Mouse (Mus musculus): ENCODE results near the gene Gm20662. TPM values are rescaled to one million over a fixed set of nuclear protein-coding genes. Genes with fewer than 3 reads are reported as not detected.
A peak's percentile ranks its signal among the peaks of the same experiment; 100 is the strongest.
"Not testable (repeated sequence)": the region's sequence is repeated elsewhere in the genome, so short reads cannot be mapped to it uniquely, and the experiment has no call there.

Gm20662 gene
- total RNA-seq, 2 experiments from 2014 or later, result 5.3 TPM; not detected in 1

GRCm38 (mm10) chr9:108002778-108003530 is 6.8 kb downstream of the Gm20662 start:
- 0 out of 2 replicates have a peak, but pooled peaks have one; percentile 0 for ATAC-seq (replicated peaks; ENCODE audit: poor library complexity, severe bottlenecking)

- no peak for ATAC-seq (replicated peaks; ENCODE audit: poor library complexity, severe bottlenecking)
Measured at GRCm38 (mm10) chr9:108003531-108003890, 7.4 kb downstream of the Gm20662 start.

- no peak for ATAC-seq (replicated peaks; ENCODE audit: poor library complexity, severe bottlenecking)
Measured at GRCm38 (mm10) chr9:108008041-108008440, 11.9 kb downstream of the Gm20662 start.

GRCm38 (mm10) chr9:108010385-108010784 is 14.2 kb downstream of the Gm20662 start:
- no peak for ATAC-seq (replicated peaks; ENCODE audit: poor library complexity, severe bottlenecking)

GRCm38 (mm10) chr9:108013577-108013976 is 17.4 kb downstream of the Gm20662 start:
- not testable (repeated sequence) for ATAC-seq (replicated peaks; ENCODE audit: poor library complexity, severe bottlenecking)

GRCm38 (mm10) chr9:108017127-108017526 is 21.0 kb downstream of the Gm20662 start:
- ATAC-seq (replicated peaks; ENCODE audit: poor library complexity, severe bottlenecking), result no peak

- ATAC-seq (replicated peaks; ENCODE audit: poor library complexity, severe bottlenecking), result no peak
Measured at GRCm38 (mm10) chr9:108020741-108021140, 24.6 kb downstream of the Gm20662 start.

- ATAC-seq (replicated peaks; ENCODE audit: poor library complexity, severe bottlenecking), result no peak
Measured at GRCm38 (mm10) chr9:108023216-108023615, 27.1 kb downstream of the Gm20662 start.

- no peak for ATAC-seq (replicated peaks; ENCODE audit: poor library complexity, severe bottlenecking)
Measured at GRCm38 (mm10) chr9:108026584-108026983, 30.4 kb downstream of the Gm20662 start.

- ATAC-seq (replicated peaks; ENCODE audit: poor library complexity, severe bottlenecking), result no peak
Measured at GRCm38 (mm10) chr9:108027867-108028266, 31.7 kb downstream of the Gm20662 start.

- no peak for ATAC-seq (replicated peaks; ENCODE audit: poor library complexity, severe bottlenecking)
Measured at GRCm38 (mm10) chr9:108032126-108032525, 36.0 kb downstream of the Gm20662 start.

GRCm38 (mm10) chr9:108035331-108036156 is 39.4 kb downstream of the Gm20662 start:
- no peak for ATAC-seq (replicated peaks; ENCODE audit: poor library complexity, severe bottlenecking)

- ATAC-seq (replicated peaks; ENCODE audit: poor library complexity, severe bottlenecking), result no peak
Measured at GRCm38 (mm10) chr9:108044751-108045492, 48.8 kb downstream of the Gm20662 start.

- no peak for ATAC-seq (replicated peaks; ENCODE audit: poor library complexity, severe bottlenecking)
Measured at GRCm38 (mm10) chr9:108046582-108046981, 50.4 kb downstream of the Gm20662 start.

- ATAC-seq (replicated peaks; ENCODE audit: poor library complexity, severe bottlenecking), result no peak
Measured at GRCm38 (mm10) chr9:108047601-108048565, 51.7 kb downstream of the Gm20662 start.

- ATAC-seq (replicated peaks; ENCODE audit: poor library complexity, severe bottlenecking), result no peak
Measured at GRCm38 (mm10) chr9:108048566-108048955, 52.4 kb downstream of the Gm20662 start.

GRCm38 (mm10) chr9:108049016-108049455 is 52.9 kb downstream of the Gm20662 start, which contains the start of gene Gmppb:
Gene Gmppb, plus strand, starts transcription at chr9:108049242.
- ATAC-seq (replicated peaks; ENCODE audit: poor library complexity, severe bottlenecking), result peak; percentile 74

GRCm38 (mm10) chr9:108049561-108050251 is 53.6 kb downstream of the Gm20662 start:
- ATAC-seq (replicated peaks; ENCODE audit: poor library complexity, severe bottlenecking), result peak; percentile 41

All from granulocyte monocyte progenitor cell, adult 5-6 weeks (primary cell).